Mouse (Mus musculus) thymus, postnatal 4 days (tissue): Measurements from ENCODE around the gene Abr.

Experiments
- DNase-seq: peaks from one replicate; pipeline ENCODE4 v3.0.0; 2021

The Abr gene

DNA sequence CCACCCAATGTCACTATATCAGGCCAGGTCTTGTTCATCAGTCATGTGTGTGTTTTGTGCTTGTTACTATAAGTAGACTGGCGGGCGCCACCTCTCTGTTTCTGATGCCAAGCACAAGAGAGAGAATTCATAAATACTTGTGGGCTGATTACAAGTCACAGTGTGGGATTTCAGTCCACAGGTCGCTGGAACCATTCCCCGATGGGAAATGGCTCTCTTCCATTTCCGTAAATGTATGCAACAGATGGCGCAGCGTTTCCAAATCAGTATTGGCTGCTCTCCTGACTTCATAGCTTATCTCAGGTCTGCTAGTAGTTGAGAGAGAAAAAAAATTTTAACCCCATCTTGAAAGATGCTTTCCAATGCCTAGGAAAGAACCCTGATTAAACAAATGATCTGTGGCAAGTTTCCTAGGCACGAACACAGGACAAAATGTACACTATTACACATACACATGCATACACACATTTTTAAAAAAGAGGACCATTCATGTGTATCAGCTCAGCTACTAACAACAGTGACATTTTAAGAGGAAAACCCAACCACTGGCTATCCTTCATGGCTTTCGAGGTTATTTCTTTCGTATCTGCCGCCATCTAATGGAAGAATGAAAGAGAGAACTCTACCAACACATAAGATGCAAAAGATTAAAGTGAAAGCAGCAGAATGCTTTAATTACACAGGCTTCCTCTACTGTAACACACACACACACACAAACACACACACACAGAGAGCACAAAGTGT, 222.4 kb downstream of the Abr start:
- peak; percentile 67 for DNase-seq

DNA sequence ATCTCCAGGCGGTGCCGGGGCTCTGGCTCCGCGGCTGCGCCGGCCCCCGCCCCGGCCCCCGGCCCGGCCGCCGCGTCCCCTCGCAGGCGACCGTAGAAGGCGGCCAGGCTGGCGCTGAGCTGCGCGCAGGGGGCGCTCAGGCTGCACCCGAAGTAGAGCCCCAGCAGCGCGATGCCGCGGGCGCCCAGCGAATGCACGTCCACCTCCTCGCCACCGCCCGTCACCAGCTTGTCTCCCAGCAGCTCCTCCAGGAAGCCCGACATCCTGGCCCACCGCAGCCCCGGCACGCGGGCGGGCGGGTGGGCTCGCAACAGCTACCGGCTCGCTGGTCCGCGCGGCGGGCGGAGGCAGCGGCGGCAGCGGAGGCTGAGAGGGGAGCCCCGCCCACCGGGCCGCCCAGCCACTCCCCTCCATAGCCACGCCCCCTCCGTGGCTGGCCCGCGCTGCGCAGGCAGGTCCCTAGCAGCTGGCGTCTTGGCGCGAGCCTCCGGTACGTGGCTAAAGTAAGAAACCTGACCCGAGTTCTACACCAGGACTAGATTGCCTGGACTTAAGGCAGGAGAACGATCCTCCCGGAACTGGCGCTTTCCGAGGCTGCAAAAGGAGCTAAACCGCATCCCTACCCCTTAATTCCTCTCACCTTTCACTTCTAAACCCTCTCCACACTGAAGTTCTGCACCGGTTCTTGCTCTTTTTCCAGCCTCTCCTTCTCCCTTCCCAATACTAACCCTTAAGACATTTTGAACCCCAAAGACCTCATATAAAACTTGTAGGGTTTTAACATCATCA, 223.1 kb downstream of the Abr start, which contains the start of gene Nxn:
Gene Nxn, minus strand, starts transcription at position 343 of the 789 bp plus-strand sequence.
- DNase-seq, result peak; percentile 98

DNA sequence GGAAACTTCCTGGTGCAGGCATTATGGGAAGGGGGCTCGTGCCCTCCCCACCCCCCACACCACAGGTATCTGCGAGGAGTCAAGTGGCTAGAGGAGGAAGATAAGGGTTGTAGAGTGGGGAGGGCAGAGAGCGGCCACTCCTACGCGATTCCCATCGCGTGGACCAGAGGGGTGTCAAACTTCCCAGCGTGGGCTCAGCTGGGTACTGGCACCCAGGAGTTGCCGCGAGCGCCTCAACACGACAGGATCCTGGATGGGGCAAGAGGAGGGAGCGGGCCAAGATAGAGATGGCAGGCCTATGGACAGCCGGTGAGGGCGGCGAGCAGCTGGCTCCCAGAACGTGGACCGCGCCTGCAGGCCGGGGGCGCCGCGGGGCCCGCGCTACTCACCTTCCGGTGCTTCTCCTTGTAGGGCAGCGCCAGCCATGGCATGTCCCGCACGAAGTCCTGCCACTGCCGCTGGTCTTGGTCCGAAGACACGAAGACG, 223.8 kb downstream of the Abr start:
- no peak for DNase-seq

DNA sequence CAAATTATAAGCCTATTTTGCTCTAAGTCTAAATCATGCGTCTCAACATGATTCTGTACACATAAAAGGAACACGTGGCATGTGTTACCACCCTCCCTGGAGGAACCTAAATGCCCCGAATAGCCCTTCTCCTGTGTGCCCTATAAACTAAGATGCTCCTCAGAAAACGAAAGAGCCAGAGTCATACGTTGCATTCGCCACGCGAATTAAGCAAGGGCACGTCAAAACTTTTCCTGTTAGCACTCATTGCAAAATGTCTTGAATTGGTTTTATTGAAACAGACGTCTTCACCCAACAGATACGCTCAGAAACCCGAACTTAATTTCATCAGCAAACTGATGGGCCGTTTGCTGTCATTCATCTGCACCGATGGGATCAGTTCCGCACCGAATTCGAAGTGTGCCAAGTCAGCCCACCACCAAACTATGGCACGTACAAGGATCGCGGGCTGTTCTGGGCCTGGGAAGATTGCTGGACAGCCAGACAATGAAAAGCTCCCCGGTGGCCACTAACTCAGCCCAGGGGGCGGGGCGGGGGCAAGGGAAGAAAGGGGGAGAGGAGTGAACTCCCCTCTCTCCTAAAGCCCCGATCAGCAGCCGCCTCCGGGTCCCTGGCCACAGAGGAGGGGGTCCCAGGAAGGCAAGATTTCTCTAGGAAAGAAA, 224.3 kb downstream of the Abr start:
- DNase-seq, result peak; percentile 47

DNA sequence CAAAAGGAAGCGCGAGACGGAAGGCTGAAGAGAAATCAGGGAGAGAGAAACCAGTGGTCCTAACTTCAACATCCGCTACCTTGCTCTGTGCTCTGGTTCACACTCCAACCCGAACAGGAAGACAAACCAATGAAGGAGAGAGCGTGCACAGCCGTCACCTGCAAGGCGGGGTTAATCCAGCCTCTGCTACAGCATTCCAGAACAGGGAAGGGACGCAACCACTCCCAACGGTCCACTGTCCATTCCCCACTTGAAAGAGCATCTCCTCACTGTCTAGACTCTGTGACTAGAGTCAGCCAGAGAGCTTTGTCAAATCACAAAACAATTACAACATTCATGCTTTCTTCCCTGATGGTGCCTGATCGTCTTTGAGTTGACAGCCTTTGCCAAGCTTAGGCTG, 229.1 kb downstream of the Abr start:
- no peak for DNase-seq

DNA sequence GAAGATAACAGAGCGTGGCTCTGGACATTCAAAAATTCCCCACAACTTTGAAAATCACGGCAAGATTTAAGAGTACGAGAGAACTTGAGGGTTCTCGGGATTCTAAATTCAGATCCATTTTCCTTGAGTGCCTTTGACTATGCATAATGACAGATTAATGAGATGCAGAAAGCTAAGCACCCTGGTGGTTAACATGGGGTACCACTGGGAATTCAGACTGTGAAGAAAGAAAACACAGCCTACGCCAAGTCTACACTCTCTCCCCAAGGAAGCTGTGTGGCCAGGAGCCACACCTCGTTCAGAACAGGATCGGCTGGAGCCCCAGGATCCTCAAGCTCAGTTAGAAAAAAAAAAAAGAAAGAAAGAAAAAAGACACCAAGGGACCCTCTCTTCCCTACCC, 229.6 kb downstream of the Abr start:
- no peak for DNase-seq

DNA sequence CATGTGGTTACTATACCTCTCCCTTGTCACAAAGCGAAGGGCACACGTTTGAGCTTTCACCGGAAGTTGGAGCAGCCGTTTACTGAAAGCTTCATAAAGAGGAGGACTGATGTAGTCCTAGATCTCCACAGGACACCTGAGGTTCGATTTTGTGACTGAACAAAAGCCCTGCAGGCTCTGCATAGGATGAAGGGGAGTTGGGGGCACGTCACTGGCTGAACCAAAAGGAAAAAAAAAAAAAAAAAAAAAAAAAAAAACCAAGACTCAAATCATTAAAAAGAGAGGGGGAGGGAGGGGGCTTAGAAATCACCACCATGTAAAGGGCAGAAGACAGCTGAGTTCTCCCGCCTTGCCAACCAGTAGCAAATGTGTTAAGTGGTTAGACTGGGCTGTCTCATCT, 233.4 kb downstream of the Abr start:
- no peak for DNase-seq

DNA sequence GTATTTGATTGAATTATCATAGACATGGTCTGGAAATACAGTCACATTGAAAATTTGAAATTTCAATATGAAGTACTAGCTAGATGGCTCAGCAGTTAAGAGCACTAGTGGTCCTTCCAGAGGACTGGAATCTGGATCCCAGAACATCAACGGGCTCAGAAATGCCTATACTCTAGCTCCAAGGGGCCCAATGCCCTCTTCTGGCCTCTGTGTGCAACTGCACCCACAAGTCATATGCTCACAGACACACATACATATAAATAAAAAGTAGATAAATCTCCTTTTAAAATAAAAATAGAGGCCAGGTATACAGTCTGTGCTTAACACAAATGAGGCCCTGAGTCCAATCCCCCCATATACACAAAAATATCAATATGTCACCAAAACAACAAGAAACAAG, 235.0 kb downstream of the Abr start:
- no peak for DNase-seq

DNA sequence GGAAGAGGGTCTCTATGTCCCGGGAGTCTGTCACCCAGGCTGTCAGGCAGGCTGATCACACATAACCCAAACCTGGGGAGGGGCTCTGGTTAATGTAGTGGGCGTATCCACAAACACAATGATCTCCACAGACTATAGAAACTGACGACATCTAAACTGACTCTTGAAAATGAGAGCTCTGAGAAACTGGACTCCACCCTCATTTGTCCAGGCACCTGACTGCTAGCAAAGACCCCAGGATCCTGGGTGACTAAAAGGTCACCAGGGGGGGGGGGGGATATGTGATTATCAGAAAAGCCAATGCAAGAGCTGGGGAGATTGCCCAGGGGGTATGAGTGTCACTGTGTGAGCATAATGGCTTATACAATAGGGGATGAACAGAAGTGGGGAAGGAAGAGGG, 236.4 kb downstream of the Abr start:
- DNase-seq, result no peak

DNA sequence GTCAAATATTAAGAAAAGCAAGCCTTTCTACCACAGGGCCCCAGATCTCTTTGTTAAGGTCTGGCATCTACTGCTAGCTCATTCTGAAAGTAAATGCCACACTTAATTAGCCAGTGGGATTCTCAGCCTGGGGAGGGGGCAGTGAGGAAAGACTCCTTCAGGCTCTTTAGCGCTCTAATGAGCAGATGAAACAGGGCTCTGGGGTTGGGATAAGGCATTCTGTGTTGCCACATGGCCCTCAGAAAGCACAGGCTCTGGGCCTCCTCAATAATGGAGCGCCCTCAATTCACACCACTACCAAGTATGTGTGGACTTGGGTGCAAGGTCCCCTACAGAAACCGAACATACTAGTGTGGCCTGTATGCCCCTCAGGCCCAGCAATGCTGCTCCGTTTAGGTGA, 237.1 kb downstream of the Abr start:
- no peak for DNase-seq

DNA sequence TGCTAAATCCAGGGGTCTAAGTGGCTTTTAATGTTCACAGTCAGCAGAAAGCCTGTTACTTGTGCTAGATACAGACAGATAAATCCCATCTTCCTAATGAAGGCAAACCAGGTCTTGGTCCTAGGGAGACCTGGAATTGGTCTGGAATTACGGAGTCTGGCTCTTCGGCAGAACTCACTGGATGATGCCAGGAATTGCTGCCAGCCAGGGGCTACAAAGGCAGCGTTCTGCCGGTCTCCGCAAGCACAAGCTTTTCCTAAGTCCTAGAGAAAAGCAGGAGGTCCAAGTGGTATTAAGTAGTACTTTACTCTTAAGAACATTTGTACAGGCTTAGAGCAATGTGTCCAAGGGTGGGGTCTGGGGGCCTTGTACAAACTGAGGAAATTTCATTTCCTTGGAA, 237.8 kb downstream of the Abr start:
- DNase-seq, result no peak

DNA sequence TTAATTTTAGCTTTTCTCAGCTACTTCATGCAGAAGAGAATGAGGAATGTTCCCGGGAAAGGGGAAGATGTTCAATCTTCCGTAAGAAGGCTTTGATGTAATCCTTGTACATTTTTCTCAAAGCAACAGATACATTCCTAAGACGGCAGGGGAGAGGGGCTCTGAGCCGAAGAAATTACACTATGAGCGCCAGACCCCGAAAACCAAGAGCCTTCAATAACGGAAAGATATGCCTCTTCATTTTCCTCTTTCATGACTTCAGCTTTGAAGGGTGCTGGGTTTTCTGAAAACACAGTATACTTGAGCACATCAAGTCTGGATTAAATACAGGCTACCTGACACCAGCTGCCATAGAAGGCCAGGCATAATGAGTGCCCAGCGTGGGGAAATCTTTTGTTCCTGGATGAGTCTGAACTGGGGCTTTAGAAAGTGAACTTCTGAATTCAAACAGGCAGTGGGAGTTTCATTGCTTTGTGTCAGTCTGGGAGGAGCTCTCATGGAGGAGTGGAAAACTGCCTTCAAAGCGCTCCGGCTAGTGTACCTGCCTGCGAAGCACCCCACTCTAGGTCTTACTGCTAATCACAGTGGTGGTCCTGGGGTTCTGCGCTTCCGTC, 239.3 kb downstream of the Abr start:
- no peak for DNase-seq

DNA sequence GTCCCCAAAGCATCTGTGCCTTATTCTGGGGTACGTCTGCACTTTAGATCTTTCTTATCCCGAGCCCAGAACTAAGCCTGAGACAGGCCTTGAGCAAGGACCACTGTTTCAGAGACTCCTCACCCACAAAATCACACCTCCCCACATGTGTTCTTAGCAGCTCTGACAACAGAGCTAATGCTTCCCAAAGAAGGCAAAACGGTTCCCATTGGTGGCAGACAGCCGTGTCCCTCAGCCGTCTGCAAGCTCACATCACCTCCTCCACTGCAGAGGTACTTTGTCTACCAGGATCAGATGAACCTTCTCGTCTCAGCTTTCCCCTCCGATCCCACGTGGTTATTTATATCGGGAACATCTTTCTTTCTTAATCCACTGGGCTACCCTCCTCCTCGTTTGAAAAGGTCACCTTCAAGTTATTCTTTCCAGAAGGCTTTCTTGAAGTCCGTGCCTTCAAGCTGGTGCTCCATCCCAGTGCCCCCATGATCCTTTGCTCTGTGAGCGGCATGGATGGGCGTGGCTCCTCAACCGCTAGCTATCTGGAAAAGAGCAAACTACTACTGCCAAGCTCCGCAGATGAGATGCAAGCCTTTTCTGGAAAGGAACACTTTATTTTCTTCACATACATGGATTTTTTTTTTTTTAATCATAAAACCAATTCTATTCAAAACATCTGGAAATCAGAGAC, 240.8 kb downstream of the Abr start:
- no peak for DNase-seq

DNA sequence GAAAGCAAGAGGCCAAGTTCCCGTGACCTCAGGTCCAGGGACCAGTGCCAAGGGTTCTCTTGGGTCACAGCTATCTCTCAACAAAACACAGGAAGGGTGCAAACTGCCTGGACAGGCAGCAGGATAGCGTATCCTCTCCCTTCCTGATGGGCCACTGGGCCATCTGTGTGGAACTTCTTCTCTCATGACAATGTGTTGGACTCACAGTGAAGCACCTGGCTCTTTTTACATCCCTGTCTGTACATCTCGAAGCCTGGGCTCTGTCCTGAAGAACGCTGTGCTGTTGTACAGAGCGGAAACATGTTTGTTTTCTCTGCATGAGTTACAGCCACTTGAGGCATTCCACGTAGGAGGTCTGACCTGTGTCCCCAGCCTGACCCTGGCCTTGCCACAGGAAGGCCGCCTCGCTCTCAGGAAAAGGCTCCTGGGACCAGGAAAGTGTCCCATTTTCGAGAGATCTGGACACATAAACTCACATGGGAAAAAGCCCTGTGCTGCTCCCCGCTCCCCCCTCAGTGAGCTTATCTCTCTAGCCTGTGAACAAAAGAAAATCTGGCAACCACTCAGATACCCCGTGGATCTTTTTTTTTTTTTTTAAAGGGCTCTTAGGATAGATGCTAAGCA, 242.1 kb downstream of the Abr start:
- no peak for DNase-seq

DNA sequence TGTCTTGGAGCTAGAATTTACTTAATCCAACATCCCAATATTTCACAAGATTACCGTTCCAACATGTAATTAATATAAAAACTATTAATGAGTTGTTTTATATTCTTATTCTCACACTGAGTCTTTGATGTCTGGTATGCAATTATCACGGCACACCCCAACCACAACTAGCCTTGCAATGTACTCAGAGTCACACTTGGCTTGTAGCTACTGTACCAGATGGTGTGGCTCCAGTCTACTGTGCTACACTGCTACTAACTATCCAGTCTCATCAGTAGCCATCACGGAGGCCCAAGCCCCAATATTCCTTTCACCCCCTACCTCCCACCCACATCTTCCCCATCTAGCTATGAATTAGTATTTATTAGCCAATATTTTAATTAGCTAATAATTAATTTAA, 245.7 kb downstream of the Abr start:
- no peak for DNase-seq

DNA sequence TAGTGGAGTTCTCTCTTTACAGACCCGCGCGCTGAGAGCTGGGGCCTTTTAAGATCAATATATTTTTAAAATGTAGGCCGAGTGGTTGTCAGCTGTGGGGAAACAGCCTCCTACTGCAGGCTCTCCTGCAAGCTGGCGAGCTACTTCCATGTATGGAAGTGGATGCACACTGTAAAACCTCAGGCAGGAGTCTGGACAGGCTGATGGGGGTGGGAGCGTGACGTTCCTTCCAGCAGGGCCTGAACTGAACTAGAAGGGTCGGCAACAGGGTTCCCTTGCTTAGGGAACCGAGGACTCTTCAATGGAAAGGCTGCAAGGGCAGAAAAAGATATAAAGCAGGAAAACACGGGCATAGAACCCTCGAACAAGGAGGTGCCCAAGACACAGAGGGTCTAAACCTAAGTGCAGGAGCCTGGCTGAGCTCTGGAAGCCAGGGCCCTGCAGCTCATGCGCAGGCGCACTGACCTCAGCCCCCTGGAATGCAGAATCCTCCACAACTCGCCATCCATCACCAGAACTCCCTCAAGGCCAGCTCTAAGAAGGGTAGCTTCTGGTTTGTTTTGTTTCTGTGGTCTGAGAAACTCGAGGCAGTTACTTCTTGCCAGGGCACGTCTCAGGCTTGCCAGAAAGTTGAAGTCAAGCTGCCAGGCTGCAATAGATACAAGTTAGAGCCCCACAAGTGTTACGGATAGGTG, 247.5 kb downstream of the Abr start:
- DNase-seq, result no peak

DNA sequence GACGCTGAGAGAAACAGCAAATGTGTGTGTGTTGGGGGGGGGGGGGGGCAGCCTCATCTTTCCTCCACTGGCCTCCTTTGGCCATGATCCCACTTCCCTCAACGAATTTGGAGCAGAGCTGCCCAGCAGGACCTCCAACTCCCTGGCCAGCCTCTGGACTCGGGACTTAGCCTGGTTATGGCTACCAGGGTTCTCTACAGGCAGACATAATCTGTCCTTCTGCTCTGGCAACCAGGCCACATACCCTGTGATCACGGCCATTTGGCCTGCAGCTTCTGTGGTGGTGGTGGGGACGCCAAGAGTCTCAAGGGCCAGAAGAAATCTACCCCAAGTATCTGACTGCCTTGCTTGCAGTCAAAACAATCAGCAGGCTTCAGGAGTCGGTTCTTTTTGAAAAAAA, 249.6 kb downstream of the Abr start:
- no peak for DNase-seq

DNA sequence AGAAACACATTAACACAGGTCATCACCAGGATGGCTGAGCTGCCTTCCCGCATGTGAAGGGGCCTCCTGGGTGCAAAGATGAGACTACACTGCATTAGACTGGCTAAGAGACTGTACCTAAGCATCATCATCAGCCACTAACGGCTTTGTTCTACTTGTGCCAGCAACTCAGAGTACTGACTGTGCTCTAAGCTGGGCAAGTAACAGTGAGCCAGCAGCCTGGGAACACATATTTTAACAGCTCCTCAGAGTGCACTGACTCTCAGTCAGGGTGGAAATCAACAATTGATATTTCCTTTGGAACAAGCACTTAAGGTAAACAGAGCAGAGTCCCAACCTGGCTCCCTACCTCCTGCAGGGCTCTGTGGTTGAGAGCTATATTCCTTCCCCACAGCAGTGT, 250.0 kb downstream of the Abr start:
- no peak for DNase-seq

DNA sequence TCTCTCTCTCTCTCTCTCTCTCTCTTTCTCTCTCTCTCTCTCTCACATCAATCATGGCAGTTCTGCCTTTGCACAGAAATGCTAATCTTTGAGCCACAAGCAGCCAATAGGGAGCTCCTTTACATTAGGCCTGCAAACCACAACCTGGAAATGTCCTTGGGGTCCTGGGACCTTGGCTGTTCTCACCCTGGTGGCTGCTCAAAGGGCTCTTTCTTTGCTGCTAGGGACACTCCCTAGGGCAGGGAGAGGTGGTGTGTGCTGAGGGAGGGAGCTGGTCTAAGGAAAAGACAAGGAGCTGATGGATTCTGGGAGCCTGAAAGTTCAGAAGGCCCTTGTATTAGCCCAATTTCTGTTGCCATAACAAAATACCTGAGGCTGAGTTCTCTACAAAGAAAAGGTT, 251.6 kb downstream of the Abr start:
- no peak for DNase-seq
